Mouse (Mus musculus) urinary bladder, adult 2 months (tissue): ENCODE results near the gene Cdh23. TPM values are rescaled to one million over a fixed set of nuclear protein-coding genes. Genes with fewer than 3 reads are reported as not detected.
A peak's percentile ranks its signal among the peaks of the same experiment; 100 is the strongest.

Source experiments
- DNase-seq: peaks from one replicate; pipeline ENCODE4 v3.0.0; 2022; ENCODE audit warnings: low spot score
- polyA plus RNA-seq: library from polyadenylated mRNA; depleted of rRNA; stranded (reverse); fragments of >200 nt; gene quantifications from 2 replicates; pipeline ENCODE4 v1.2.3, GENCODE M21; 2012

The Cdh23 gene
- polyA plus RNA-seq, 1 experiment: 0.48 TPM

DNA sequence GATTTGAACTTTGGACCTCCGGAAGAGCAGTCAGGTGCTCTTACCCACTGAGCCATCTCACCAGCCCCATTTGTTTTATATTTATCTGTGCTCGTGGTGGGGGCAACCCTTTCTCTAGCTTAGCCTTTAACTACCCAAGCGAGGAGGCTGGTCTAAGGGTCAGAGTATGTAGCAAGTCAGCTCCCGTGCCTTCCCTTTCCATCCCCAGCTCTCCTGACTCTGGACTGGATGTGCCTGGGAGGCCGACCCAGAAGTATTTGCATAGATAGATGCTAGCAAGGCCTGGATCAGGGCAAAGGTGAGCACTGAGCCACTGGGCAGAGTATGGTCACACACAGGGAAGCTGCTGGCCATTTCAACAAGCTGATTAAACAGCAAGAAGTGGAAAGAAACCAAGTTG lies 12.5 kb upstream of the Cdh23 start:
- DNase-seq: no peak

DNA sequence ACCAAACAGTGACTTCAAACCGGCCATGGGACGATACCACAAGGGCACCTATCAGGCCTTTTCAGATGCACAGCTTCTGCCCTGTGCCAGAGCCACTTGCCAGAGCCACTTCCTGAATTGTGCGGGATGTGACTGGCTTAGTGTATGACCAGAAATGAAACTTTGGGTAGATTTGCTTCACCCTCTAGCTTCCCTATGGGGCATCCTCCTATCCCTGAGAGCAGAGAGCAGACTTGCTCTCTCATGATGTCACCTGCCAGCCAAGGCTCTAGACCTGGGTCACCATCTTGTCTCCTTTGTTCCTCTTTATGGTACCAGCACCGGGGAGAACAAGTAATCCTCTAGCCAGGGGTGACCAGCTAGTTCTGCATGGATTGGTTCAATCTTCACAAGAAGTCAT lies 10.0 kb upstream of the Cdh23 start:
- no peak for DNase-seq

DNA sequence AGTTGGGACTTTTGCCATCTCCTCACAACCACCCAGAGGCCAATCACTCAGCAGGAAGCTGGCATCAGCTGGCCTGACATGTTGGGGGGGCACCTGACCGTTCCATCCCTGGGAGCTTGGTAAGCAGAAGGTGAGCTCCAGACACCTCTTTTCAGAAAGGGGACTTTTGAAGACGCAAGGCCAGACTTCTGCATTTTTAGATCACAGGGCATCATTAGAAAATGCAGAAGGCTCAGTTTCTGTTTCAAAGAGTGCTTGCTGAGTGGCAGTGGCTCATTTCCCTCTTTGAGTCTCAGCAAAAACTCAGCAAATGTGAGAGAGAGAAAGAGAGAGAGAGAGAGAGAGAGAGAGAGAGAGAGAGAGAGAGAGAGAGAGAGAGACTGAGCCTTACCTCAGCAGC lies 8.8 kb upstream of the Cdh23 start:
- DNase-seq: no peak

DNA sequence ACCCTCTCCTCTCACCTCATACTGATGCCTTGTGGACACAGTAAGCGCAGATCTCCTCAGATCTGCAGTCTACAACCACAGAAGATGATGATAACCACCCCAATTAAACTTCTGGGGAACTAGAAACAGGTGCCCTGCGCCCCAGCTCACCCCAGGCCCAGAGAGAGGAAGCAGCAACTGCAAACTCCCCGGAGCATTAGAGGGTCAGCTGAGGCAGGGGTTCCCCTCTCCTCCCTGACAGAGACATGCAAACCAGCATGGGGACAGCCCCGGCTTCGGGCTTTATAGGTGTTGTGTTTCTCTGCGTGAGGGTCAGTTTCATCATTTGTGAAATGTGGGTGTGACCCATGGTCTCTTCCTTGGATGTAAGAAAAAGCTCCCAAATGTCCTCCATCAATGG lies 1.5 kb upstream of the Cdh23 start:
- no peak for DNase-seq

DNA sequence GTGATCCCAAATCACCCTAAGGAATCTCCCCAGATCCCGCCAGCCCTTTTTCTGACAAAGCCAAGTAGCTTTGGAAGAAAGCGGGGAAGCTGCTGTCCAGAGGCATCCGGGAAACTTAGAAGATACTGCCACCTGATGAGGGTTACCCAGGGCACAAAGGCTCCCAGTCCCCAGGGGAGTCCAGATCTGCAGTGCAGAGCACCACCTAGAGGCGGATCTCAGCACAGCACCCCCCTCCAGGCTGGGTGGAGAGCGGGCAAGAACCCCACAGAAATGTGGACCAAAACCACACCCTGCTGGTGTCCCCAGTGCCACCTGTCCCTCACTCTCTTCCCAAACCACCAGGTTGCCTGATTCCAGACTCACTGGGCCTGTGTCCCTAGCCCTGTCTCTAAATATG lies 685 bp upstream of the Cdh23 start:
- DNase-seq: peak; percentile 61

DNA sequence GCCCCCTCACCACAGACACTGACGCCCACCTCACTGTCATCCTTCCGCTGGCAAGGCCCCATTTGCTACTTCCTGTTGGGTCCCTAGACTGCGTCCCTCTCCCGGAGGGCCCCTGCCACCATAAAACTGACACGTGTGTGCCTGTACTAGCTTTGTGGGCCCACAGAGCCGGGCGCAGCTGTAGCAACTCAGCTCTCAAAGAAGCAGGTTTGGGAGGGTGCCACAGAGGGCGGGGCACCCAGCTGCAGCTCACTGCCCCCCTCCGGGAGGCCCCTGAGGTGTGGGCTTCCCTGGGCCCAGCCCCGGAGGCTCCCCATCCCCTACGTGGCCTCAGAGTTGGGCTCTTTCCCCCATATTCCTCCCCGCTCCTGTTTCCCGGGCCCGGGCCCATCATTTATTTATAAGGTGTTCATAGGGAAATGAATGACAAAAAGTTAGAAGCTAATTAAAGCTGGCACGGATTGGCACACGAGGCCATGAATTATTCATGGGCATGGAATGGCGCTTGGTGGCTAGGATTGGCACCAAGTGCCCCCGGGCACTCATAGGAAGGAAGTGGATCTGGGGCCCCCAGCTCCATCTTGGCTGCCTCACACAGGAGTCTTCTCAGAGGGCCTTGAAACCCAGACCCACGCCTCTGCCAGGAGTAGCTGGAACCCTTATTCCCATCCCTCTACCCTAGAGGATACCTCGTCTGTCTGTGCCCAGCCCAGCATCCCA lies 4.5 kb downstream of the Cdh23 start:
- no peak for DNase-seq

DNA sequence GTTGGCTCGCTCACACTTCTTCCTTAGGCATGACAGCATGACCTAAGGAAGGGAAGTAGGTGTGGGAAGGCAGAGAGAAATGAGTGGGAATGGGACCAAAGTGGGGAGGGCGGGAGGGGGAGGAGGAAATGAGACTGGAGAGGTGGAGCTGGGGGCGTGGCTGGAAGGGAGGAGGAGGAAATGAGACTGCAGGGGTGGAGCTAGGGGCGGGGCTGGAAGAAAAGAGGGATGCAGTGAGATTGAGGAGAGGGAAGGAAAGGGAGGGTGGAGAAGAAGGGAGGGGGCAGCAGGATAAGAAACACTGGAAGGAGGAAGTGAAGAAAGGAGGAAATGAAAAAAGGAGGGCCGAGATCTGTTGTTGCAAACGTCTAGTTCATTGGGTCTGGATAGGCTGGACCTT lies 5.3 kb downstream of the Cdh23 start:
- no peak for DNase-seq

DNA sequence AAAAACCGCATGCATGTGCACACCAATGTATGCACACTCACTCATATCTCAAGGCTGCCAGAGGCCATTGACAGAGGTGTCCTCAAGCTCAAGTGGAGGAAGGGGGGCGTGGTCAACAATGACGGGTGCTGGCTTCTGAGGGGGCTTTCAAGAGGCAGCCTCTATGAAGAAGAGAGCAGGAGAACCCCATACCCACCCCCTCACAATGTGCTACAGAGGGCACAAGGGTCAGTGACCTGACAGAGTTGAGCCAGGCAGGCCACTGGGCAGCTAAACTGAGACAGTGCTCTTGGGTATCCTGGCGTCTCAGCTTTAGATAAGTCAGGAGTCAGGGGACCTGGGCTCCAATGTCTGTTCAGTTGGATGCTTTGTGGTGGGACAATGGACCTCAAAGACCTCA lies 6.9 kb downstream of the Cdh23 start:
- no peak for DNase-seq

DNA sequence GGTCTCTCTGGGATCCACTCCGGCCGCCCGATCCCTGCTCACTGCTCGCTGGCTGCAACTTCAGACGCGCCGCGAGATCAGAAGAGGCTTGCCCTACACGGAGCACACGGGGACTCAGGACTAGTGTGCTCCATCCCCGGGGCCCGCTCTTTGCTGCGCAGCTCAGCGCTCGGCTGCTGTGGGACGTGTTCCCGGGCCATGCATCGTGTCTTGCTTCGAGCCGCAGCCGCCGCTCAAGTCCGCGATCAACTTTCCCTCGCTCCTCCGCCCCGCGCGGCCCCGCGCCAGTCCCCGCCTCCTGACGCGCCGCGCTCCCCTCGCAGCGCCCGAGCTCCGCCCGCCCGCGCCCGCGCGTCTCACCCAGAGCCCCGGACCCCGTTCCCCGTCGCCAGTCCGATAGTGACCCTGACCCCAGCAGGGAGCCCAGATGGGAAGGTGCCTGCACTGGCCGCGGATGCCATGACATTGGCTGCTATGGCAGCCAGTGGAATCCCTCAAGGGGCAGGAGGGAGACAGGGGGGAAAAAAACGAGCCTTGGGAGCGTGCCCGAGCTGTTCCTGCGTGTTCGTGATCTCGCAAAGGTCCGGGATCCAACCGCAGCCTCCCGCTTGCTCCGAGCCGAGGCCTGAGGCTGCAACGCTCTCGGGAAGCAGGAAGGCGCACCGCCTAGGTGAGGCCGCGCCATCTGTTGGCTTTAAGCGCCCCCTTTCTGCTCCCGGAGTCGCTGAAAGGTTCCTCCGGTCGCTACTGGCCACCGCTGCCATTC lies 9.1 kb downstream of the Cdh23 start:
- peak; percentile 39 for DNase-seq

DNA sequence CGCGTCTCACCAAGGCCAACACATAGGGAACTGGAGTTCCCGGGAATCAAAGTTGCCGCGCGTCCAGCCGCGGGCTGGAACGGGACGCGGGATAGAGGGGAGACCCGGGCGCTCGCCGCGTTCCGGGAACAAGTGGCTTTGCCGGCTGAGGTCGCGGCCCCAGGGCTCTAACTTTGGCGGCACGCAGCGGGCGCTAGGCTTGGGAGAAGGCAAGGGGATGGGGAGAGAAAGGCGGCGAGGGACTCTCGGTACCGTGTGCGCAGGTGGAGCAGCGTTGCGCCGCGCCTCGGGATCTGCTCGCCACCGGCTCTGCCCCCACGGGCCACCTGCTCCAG lies 9.7 kb downstream of the Cdh23 start:
- DNase-seq: no peak

DNA sequence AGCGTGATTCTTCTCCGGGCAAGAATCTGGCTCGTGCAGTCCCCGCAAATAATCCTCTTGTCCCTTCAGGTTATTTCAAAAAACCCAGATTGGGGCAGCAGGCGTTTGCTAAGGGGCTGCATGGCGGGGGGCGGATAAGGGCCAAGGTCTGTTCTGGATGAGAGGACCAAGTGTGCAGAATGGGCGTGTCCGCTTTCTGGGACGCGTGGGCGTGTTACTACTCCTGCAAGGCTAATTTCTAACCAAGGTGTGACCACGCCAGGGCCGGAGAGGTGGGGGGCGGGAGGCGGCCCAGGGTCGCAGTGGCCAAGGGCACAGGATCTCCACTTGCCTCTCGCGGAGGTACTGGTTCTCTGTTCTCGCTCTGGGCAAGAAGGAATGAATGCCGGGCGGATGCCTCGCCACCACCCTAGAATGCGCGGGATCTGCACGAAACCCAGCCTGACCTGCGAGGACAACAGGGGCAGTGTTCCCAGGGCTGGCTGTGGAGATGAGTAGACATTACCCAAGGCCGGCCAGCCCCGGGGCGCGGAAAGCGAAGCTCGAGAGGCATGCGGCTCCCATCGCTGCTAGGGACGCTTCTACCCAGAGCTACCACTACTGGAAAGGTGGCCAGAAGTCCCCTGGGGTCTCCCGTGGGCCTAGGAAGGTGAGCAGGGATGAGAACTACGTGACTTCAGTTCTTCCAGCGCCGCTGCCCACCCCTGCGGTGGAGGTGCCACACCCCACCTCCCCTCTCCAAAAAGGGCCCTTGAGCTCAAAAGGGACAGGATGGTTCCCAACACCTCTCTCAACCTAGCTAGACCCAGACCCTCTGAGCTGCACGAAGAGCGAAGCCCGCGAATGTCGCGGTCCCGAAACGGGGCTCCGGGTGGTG lies 10.3 kb downstream of the Cdh23 start:
- no peak for DNase-seq

DNA sequence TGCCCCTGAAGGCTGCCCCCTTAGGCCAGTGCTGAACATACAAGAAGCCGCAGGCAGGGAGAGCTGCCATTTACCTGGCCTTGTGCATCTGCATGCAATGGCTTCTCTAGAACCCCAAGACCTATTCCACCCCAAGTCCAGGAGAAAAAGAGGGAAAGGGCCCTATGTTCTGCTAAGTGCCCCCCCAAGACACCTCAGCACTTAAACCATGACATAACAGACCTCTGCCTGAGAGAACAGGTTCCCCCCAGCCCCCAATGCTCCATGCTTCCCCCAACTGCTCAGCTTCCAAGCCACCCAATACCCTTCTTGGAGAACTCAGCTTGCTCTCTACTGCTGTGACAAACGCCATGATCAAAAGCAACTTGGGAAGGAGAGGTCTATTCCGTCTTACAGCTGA lies 17.4 kb downstream of the Cdh23 start:
- no peak for DNase-seq

DNA sequence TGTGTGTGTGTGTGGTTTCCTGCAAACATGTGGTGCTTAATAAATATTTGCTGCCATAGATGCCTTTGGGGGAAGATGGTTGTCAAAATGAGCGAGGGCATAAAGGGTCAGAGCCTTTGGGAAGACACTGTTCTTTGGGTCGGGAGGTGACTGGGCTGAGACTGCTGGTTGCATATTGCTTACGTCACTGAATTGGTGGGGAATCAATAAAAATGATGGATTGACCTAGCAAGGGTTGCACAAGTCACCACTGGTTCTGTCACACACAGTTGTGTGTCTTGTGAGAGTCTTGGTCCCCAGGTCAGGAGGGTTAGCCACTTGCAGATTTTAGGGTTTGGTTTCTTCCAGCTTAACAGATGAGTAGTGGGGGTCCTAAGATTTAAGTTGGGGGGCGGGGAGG lies 19.0 kb downstream of the Cdh23 start:
- no peak for DNase-seq

DNA sequence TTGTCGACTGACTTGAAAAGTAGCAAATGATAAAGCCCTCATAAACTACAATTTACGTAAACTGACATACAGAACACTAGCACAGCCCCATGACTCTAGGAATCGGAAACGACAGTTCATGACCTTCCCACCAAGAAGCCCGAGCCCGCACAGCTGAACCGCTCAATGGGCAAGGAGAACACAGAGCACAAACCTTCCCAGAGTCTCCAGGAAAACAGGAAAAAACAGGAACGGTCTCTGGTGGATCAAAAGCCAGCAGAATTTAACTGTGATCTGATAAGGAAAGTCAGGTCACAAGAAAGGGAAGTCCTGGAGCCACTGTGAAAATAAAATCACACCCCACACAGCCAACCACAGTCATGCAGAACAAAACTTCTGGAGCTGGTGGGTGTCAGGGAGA lies 26.1 kb downstream of the Cdh23 start:
- no peak for DNase-seq

DNA sequence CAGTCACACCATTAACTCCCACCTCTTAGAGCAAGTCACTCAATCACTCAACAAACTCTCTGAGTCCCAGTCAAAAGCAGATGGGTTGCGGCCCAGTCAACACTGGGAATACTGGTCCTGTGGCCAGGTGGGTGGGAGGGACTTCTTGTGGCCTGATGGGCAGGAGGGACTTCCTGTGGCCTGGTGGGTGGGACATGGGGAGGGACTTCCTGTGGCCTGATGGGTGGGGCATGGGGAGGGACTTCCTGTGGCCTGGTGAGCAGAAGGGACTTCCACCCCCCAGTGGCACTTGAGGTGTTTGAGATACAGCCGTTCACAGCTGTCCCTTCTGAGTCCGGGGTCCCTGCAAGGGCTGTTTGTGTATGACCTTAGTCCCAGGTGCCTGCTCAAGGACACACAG lies 27.7 kb downstream of the Cdh23 start:
- DNase-seq: no peak

DNA sequence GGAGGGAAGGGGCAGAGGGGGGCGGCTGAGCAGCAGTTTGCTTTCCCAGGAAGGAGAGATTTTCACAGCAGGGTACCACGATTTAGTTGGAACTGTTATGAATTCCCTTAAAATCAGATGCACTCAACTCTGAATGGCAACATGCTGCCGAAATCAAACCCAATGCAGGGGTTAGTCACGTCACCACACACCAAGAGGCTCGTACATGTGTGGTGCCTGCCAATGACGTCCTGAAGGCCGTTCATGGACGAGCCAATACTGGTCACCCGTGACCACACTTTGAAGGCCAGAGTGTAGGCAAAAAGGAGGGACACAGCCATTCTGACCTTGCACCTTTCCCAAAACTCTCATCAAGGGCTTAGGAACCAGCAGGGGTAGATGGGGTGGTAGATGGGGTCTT lies 35.3 kb downstream of the Cdh23 start:
- DNase-seq: no peak

DNA sequence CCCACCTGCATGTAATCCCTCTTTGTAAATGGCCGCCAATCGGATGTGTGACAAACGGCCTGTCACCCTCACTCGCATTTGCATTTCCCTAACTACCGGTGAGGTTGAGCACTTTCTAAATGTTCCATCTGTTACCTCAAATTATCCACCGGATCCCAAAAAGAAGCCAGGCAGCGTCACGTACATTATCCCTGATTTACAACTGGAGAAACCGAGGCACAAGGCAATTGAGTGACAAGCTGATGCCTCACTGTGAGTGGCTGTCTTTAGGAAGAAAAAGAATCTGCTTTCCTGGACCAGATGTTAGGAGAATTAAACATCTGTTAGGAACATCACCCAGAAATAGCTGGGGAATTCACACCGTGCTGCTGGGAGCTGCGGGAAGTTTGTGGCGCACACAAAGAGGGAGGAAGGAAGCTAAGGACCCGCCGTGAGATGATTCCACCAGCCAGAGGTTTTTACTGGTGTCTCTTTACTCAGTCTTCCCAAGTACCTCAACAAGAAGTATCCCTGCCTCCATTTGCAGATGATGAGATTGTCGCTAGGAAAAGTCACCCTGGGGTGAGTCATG lies 36.8 kb downstream of the Cdh23 start:
- DNase-seq: no peak

DNA sequence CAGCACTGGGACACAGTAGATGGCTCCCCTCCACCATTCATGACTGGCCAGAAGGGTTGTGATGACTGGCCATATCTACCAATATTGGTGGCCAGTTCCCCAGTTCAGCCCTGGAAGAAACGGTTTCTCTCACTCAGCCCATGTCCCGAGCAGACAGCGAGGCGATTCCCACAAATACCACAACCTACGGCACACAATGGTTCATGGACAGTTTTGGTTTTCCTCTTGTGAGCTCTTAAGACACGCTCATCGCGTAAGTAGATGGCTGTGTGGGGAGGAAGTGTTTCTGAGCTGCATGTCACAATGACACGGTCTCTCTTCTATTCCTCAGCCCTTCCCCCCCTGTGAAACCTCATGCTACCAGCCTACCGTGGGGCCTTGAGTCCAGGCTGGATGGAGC lies 38.1 kb downstream of the Cdh23 start:
- DNase-seq: no peak

DNA sequence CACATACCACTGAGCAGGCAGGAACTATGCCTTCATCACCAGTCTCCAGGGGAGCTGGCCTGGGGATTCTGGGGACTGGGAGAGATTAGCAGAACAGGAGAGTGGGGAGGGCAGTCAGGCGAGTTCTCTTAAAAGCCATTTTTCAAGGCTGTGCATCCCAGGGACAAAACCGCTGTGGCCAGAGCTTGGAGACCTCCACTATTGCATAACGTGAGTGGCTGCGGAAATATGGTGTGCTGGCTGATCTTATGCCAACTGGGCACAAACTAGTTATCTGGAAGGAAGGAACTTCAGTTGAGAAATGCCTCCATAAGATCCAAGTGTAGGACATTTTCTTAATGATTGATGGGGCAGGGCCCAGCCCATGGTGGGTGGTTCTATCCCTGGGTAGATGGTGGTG lies 42.6 kb downstream of the Cdh23 start:
- no peak for DNase-seq

DNA sequence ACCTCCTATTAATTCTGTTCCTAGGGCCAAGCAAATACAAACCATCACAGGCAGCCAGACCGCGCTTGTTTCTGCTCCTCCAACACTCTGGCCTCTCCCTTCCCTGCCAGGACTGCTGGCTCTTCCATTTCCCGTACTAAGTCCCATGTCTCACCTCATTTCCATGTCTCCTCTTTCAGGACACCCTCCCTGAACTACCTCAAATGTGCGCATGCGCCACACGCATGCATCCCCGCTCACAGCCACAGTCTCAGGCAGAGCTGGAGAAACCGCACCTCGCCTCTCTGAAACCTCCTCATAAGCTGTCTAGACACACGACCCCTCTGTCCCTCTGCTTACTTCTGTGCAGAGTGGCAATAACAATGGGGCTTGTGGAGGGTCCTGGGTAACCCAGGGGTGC lies 43.2 kb downstream of the Cdh23 start:
- DNase-seq: no peak

DNA sequence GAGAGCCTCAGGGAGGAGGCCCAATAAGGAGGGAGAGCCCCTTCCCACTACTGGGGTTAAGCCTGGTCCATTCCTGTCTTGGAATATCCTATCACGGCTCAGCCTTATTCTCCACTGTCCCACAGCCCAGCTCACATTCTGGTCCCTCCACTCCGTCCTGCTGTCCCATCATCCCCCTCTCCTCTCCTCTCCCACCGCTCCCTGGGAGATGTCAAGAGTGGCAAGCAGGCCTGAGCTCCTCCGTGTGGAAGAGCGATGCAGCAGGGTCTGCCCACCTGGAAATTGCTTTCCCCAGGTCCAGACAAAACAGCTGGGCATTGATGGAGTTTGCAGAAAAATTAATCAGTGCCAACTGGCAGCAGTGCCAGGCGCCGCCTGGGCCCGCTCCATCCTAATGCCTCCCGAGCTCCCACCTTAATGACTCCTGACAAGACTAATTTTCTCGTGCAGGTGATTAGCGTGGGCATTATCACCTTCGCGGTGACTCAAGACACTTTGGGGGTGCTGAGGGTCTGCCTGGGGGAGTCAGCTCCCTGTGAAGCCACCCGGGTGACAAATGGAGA lies 52.1 kb downstream of the Cdh23 start:
- no peak for DNase-seq

DNA sequence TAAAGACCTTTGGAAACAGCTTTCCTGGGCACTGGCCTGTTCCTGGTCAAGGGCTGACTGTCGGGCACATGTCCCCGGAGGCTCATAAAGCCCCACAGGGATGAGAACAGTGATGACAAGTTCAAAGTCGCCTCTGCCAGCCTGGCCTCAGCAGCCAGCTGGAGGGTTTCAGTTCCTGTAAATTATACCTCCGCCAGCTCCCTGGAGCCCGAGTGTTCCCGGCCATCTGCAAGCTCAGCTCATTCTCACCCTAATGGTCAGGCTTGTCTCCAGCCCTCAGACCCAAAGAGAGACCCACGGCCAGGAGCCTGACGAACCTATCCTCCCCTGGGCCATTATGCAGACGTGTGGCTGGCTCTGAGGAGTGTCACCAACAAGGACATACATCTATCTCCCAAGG lies 57.0 kb downstream of the Cdh23 start:
- DNase-seq: no peak
